Mouse (Mus musculus): ENCODE measurements around the gene Cacna1f. TPM values are rescaled to one million over a fixed set of nuclear protein-coding genes. Genes with fewer than 3 reads are reported as not detected.

Gene Cacna1f
- 0.13 TPM in 1 of 2 replicates, not detected in the other for polyA plus RNA-seq (2014; fragmentation: Nextera tagmentation; extraction: Ambion mirVana)

GRCm38 (mm10) chrX:7606783-7607182, at the start of gene Cacna1f:
Gene Cacna1f, plus strand, starts transcription at chrX:7607083.
- 78% methylated on average over 6 of the region's 6 CpGs for WGBS

DNA sequence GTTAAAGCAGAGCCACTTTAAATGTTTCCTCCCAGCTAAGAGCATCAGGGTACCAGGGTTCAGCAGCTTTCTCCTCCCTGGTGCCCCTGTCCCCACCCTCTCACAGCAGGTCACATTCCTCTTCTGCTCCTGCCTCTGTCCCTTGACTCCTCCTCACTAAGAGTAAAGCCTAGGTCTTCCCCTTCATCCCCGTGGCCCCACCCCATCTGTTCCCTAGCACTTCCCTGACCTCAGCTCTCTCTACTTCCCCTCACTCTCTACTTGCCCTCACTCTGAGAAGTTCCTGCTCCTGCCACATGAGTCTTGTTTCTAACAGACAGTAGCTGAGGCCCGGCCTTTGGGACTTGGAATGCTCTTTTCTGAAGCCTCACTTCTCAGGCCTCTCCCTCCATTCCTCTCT, 43.8 kb upstream of the Cacna1f start:
- ATAC-seq (ENCODE audit: insufficient number of reproducible peaks, insufficient read depth, low FRiP score, low read depth), result no peak
- WGBS, result 25% methylated on average over 2 of the region's 2 CpGs

More at GRCm38 (mm10) chrX:7606783-7607182, at the start of gene Cacna1f:
- H3K27ac ChIP-seq (ENCODE audit: low read length), result no peak within 1 kb of the TSS
- no peak within 1 kb of the TSS for H3K4me2 ChIP-seq (replicated peaks; ENCODE audit: low read depth, low read length)
- H3K4me1 ChIP-seq (ENCODE audit: control insufficient read depth, insufficient read depth, low read length), result no peaks in the 10 kb centered on the region
- no peaks in the 10 kb centered on the region for H3K27me3 ChIP-seq (ENCODE audit: control insufficient read depth, insufficient read depth, low read length)
- no peaks in the 10 kb centered on the region for H3K9me3 ChIP-seq (ENCODE audit: control insufficient read depth, low read depth, low read length)
- no peak within 1 kb of the TSS for H3K9ac ChIP-seq (replicated peaks; ENCODE audit: low read depth, low read length)
- H3K4me3 ChIP-seq (ENCODE audit: low read depth, low read length), result no peak within 1 kb of the TSS
- ATAC-seq (ENCODE audit: insufficient number of reproducible peaks, insufficient read depth, low FRiP score, low read depth), result no peak
- no peaks in the 10 kb centered on the region for H3K36me3 ChIP-seq (ENCODE audit: control insufficient read depth, insufficient read depth, low read length)

DNA sequence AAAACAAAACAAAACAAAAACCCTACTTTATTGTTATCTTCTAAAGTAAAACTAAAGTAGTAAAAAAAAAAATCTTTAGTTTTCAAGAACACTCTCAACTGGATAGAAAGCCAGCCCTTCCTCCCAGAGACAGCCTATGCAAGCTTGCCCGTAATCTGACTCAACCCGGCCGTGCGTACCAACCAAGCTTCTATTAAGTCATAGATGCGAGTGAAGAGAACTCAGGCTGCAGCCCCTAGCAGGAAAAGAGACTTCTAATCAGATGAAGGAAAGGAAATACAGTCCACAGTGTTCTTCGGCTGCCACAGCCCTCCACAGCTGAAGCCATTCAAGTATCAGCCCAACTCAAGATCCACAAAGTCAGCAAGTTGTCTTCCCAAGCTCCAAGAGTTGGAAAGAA, 40.5 kb upstream of the Cacna1f start:
- Histone ChIP-seq H3K27ac (ENCODE audit: low read length) (no peak overlapping the region), H3K27me3 (ENCODE audit: control insufficient read depth, insufficient read depth, low read length) (no peaks in the 10 kb centered on the region), H3K9ac (replicated peaks; ENCODE audit: low read depth, low read length) (no peak overlapping the region), H3K4me3 (ENCODE audit: low read depth, low read length) (no peak overlapping the region), H3K4me1 (ENCODE audit: control insufficient read depth, insufficient read depth, low read length) (no peaks in the 10 kb centered on the region), H3K36me3 (ENCODE audit: control insufficient read depth, insufficient read depth, low read length) (no peaks in the 10 kb centered on the region), H3K9me3 (ENCODE audit: control insufficient read depth, low read depth, low read length) (no peaks in the 10 kb centered on the region), H3K4me2 (replicated peaks; ENCODE audit: low read depth, low read length) (no peak overlapping the region)
- WGBS, result 83% methylated on average over 6 of the region's 6 CpGs
- ATAC-seq (ENCODE audit: insufficient number of reproducible peaks, insufficient read depth, low FRiP score, low read depth), result no peak

More for the DNA sequence above, 43.8 kb upstream of the Cacna1f start:
- Histone ChIP-seq H3K4me2 (replicated peaks; ENCODE audit: low read depth, low read length) (no peak overlapping the region), H3K27me3 (ENCODE audit: control insufficient read depth, insufficient read depth, low read length) (no peaks in the 10 kb centered on the region), H3K4me3 (ENCODE audit: low read depth, low read length) (no peak overlapping the region), H3K4me1 (ENCODE audit: control insufficient read depth, insufficient read depth, low read length) (no peaks in the 10 kb centered on the region), H3K9ac (replicated peaks; ENCODE audit: low read depth, low read length) (no peak overlapping the region), H3K36me3 (ENCODE audit: control insufficient read depth, insufficient read depth, low read length) (no peaks in the 10 kb centered on the region), H3K9me3 (ENCODE audit: control insufficient read depth, low read depth, low read length) (no peaks in the 10 kb centered on the region), H3K27ac (ENCODE audit: low read length) (no peak overlapping the region)

DNA sequence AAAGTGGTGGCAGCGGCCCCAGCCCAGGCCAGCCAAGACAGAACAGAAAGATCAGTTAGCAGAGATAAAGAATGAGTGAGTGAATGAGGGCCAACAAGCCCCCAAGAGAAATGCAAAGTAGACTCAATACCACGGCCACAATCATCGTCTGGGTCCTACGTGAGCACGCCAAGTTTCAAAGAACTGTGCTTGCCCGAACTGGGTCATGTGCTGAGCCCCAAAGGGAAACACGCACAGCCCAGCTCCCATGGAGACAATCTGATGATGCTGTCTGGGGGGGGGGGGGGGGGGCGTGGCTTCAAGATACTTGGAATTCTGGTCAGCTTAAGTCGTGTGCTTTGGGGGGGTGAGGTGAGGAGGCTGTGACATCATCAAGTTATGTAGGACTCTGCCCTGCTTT, 39.4 kb upstream of the Cacna1f start:
- ATAC-seq (ENCODE audit: insufficient number of reproducible peaks, insufficient read depth, low FRiP score, low read depth), result no peak
- H3K4me2 ChIP-seq (replicated peaks; ENCODE audit: low read depth, low read length), result no peak overlapping the region
- H3K9ac ChIP-seq (replicated peaks; ENCODE audit: low read depth, low read length), result no peak overlapping the region
- H3K4me3 ChIP-seq (ENCODE audit: low read depth, low read length), result no peak overlapping the region
- WGBS, result 72% methylated on average over 9 of the region's 9 CpGs
- H3K36me3 ChIP-seq (ENCODE audit: control insufficient read depth, insufficient read depth, low read length), result no peaks in the 10 kb centered on the region
- H3K27ac ChIP-seq (ENCODE audit: low read length), result no peak overlapping the region
- H3K9me3 ChIP-seq (ENCODE audit: control insufficient read depth, low read depth, low read length), result no peaks in the 10 kb centered on the region
- H3K27me3 ChIP-seq (ENCODE audit: control insufficient read depth, insufficient read depth, low read length), result no peaks in the 10 kb centered on the region
- H3K4me1 ChIP-seq (ENCODE audit: control insufficient read depth, insufficient read depth, low read length), result peaks cover under 1% of the 10 kb centered on the region; the same call in 1 of the 2 replicates

GRCm38 (mm10) chrX:7570481-7571175, 36.3 kb upstream of the Cacna1f start:
- no peak overlapping the region for H3K9ac ChIP-seq (replicated peaks; ENCODE audit: low read depth, low read length)
- no peak overlapping the region for H3K27ac ChIP-seq (ENCODE audit: low read length)
- ATAC-seq (ENCODE audit: insufficient number of reproducible peaks, insufficient read depth, low FRiP score, low read depth), result no peak
- H3K27me3 ChIP-seq (ENCODE audit: control insufficient read depth, insufficient read depth, low read length), result no peaks in the 10 kb centered on the region
- H3K9me3 ChIP-seq (ENCODE audit: control insufficient read depth, low read depth, low read length), result no peaks in the 10 kb centered on the region
- H3K4me1 ChIP-seq (ENCODE audit: control insufficient read depth, insufficient read depth, low read length), result peaks cover 9% of the 10 kb centered on the region
- no peak overlapping the region for H3K4me3 ChIP-seq (ENCODE audit: low read depth, low read length)
- H3K4me2 ChIP-seq (replicated peaks; ENCODE audit: low read depth, low read length), result no peak overlapping the region
- H3K36me3 ChIP-seq (ENCODE audit: control insufficient read depth, insufficient read depth, low read length), result no peaks in the 10 kb centered on the region
- WGBS, result 54% methylated on average over 7 of the region's 7 CpGs

DNA sequence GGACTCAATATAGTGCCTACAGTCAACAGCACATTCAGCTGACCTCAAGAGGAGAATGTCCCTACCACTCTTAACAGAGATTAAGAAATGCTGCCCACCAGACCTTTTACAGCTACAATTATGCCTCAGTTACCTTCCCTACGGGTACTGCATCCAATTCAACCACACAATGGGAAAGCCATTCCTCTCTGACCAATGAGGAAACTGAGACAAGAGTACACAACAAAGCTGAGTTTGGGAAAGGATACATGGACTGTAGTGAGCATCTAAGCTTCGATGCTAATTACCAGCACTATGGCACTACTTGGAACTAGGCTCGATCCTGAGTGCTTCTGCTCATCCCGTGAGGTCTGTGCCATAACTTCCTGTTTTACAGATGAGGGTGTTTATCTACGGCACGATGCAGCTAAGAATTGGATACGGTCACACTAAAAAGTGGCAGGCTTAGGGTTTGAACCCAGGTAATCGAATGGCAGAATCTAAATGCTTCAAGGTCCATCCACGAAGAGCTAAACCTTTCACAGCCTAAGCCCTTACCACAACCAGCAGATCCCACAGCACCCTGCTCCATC, 35.2 kb upstream of the Cacna1f start:
- Histone ChIP-seq H3K4me2 (replicated peaks; ENCODE audit: low read depth, low read length) (no peak overlapping the region), H3K36me3 (ENCODE audit: control insufficient read depth, insufficient read depth, low read length) (no peaks in the 10 kb centered on the region), H3K4me3 (ENCODE audit: low read depth, low read length) (no peak overlapping the region), H3K27me3 (ENCODE audit: control insufficient read depth, insufficient read depth, low read length) (no peaks in the 10 kb centered on the region), H3K9me3 (ENCODE audit: control insufficient read depth, low read depth, low read length) (no peaks in the 10 kb centered on the region), H3K27ac (ENCODE audit: low read length) (no peak overlapping the region), H3K4me1 (ENCODE audit: control insufficient read depth, insufficient read depth, low read length) (peaks cover 9% of the 10 kb centered on the region), H3K9ac (replicated peaks; ENCODE audit: low read depth, low read length) (no peak overlapping the region)
- 88% methylated on average over 9 of the region's 9 CpGs for WGBS
- no peak for ATAC-seq (ENCODE audit: insufficient number of reproducible peaks, insufficient read depth, low FRiP score, low read depth)

DNA sequence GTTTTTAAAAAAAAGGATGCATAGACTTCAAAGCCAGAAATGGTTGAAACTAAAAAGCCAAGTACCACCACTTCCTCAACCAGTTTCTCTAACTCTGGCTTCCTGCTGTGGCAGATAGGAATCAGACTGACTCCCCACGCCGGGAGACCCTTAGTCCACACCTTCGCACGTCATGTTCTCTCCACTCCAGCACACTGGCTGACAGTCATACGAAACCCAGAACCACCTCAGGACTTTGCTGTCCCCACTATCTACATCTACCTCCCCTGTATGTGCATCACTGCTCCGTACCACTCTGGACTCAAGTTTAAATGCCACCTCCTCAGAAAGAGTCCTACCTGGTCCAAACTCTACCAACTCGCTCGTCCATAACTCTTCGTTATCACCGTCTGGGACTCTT, 34.4 kb upstream of the Cacna1f start:
- H3K4me2 ChIP-seq (replicated peaks; ENCODE audit: low read depth, low read length), result peak overlapping the region; percentile 51; the same call in 1 of the 2 replicates
- no peak for ATAC-seq (ENCODE audit: insufficient number of reproducible peaks, insufficient read depth, low FRiP score, low read depth)
- no peaks in the 10 kb centered on the region for H3K9me3 ChIP-seq (ENCODE audit: control insufficient read depth, low read depth, low read length)
- H3K27ac ChIP-seq (ENCODE audit: low read length), result no peak overlapping the region
- WGBS, result 76% methylated on average over 10 of the region's 10 CpGs
- H3K36me3 ChIP-seq (ENCODE audit: control insufficient read depth, insufficient read depth, low read length), result no peaks in the 10 kb centered on the region
- no peak overlapping the region; the same call in 1 of the 2 replicates for H3K4me3 ChIP-seq (ENCODE audit: low read depth, low read length)
- H3K4me1 ChIP-seq (ENCODE audit: control insufficient read depth, insufficient read depth, low read length), result peaks cover 9% of the 10 kb centered on the region
- no peaks in the 10 kb centered on the region for H3K27me3 ChIP-seq (ENCODE audit: control insufficient read depth, insufficient read depth, low read length)
- H3K9ac ChIP-seq (replicated peaks; ENCODE audit: low read depth, low read length), result no peak overlapping the region

DNA sequence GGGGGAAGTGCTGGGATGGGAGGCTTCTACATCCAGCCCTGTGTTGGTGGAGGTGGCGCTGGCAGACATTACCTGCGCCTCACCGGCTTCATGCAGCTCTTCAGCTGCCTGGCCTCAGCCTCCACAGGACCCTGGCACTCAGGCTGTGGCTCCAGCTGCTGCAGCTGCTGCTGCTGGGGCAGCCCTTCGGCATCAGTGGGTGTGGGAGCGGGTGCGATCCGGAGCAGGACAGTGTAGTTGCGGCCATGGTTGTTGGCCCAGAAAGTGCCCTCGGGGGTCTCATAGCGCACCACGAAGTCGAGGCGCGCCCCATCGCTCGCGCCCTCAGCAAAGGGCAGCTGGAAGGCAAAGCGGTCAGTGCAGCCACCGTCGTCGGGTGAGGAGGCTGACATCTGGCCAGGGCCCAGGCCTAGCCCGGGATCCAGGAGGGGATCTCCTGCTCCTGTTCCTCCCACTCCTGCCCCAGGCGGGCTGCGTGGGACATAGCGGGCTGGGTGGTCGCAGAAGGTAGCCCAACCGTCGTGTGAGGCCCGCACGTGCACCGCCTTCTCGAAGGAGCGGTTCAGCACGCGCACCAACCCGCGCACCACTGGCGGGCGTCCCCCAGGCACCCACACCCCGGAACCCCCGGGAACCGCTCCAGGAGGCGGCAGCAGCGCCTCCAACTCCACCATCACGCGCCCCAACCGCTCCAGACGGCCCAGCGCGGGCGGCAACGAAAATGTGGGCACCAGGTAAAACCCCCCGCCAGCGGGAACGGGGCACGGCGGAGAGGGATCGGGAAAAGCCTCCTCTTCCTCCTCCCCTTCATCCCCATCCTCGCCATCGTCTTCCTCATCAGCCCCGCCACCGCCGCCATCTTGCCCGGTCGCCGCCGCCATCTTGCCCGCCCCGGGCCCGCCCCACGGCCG, 33.5 kb upstream of the Cacna1f start, which contains the start of gene Foxp3:
TSS of gene Foxp3 (plus strand) at position 469 of the 911 bp plus-strand sequence.
- Histone ChIP-seq H3K27me3 (ENCODE audit: control insufficient read depth, insufficient read depth, low read length) (no peaks in the 10 kb centered on the region), H3K9ac (replicated peaks; ENCODE audit: low read depth, low read length) (peak within 1 kb of the TSS; percentile 46), H3K4me2 (replicated peaks; ENCODE audit: low read depth, low read length) (peak within 1 kb of the TSS; percentile 51), H3K9me3 (ENCODE audit: control insufficient read depth, low read depth, low read length) (no peaks in the 10 kb centered on the region), H3K36me3 (ENCODE audit: control insufficient read depth, insufficient read depth, low read length) (no peaks in the 10 kb centered on the region), H3K27ac (ENCODE audit: low read length) (peak within 1 kb of the TSS; percentile 71; the same call in 1 of the 2 replicates), H3K4me1 (ENCODE audit: control insufficient read depth, insufficient read depth, low read length) (peaks cover 9% of the 10 kb centered on the region), H3K4me3 (ENCODE audit: low read depth, low read length) (peak within 1 kb of the TSS; percentile 45)
- 40% methylated on average over 62 of the region's 72 CpGs for WGBS
- no peak for ATAC-seq (ENCODE audit: insufficient number of reproducible peaks, insufficient read depth, low FRiP score, low read depth)
